Mouse (Mus musculus) heart, embryonic 16.5 days (tissue): ENCODE results near the gene H2-Ab1. TPM values are rescaled to one million over a fixed set of nuclear protein-coding genes. Genes with fewer than 3 reads are reported as not detected.

Source experiments
- ATAC-seq: fragments of 200-750 bp; cut with Nextera tagmentation; replicated peaks from 2 replicates; pipeline ENCODE4 v1.8.0; 2017; ENCODE audit warnings: moderate number of reproducible peaks; ENCODE audit not compliant: insufficient read depth, low FRiP score; ENCODE audit errors: extremely low read depth
- H3K27ac ChIP-seq: fragments of 300-500 bp; sonication (generic); 2 replicates; pipeline ENCODE4 v1.5.1; 2014; ENCODE audit warnings: mild to moderate bottlenecking, low read length, control low read depth, moderate library complexity
- H3K27me3 ChIP-seq: fragments of 300-500 bp; sonication (generic); 2 replicates; pipeline ENCODE4 v1.6.1; 2014; ENCODE audit warnings: low read length, mixed read lengths; ENCODE audit not compliant: control insufficient read depth, insufficient read depth
- H3K36me3 ChIP-seq: fragments of 300-500 bp; sonication (generic); 2 replicates; pipeline ENCODE4 v1.6.1; 2014; ENCODE audit not compliant: control insufficient read depth, insufficient read depth
- H3K4me1 ChIP-seq: fragments of 300-500 bp; sonication (generic); 2 replicates; pipeline ENCODE4 v1.6.1; 2014; ENCODE audit warnings: low read length, mixed read lengths; ENCODE audit not compliant: control insufficient read depth, insufficient read depth
- H3K4me2 ChIP-seq: fragments of 300-500 bp; sonication (generic); 2 replicates; pipeline ENCODE4 v1.6.1; 2014; ENCODE audit warnings: low read depth, mild to moderate bottlenecking, control low read depth, low read length
- H3K4me3 ChIP-seq: fragments of 300-500 bp; sonication (generic); 2 replicates; pipeline ENCODE4 v1.5.1; 2014; ENCODE audit warnings: mild to moderate bottlenecking, control low read depth, low read length
- H3K9ac ChIP-seq: fragments of 300-500 bp; sonication (generic); 2 replicates; pipeline ENCODE4 v1.6.1; 2014; ENCODE audit warnings: low read length, control low read depth
- H3K9me3 ChIP-seq: fragments of 300-500 bp; sonication (generic); replicated peaks from 2 replicates; pipeline ENCODE4 v1.6.1; 2016; ENCODE audit warnings: low read length; ENCODE audit not compliant: control insufficient read depth
- WGBS: fragments of 180-500 bp; shearing (Covaris S2); extraction: QIAGEN DNeasy Blood & Tissue Kit; methylation state at CpG from one replicate; pipeline ENCODE4 v1.1.7; 2014; 5-methylcytosine and 5-hydroxymethylcytosine counted together
- polyA plus RNA-seq: library from polyadenylated mRNA; unstranded; fragments of >200 nt; fragmentation: Nextera tagmentation; extraction: Ambion mirVana; gene quantifications from 2 replicates; pipeline ENCODE4 v1.2.1, GENCODE M21; 2015

The H2-Ab1 gene
- polyA plus RNA-seq, 1 experiment from 2014 or later, result 172 TPM

GRCm38 (mm10) chr17:34301670-34302190, 44.2 kb downstream of the H2-Ab1 start:
- no peak overlapping the region for H3K9ac ChIP-seq
- no peaks in the 10 kb centered on the region for H3K36me3 ChIP-seq
- 86% methylated on average over 4 of the region's 4 CpGs for whole genome bisulfite sequencing
- no peaks in the 10 kb centered on the region for H3K27me3 ChIP-seq
- H3K9me3 ChIP-seq, result no peaks in the 10 kb centered on the region
- H3K4me3 ChIP-seq, result no peak overlapping the region
- no peak overlapping the region for H3K27ac ChIP-seq
- no peaks in the 10 kb centered on the region for H3K4me1 ChIP-seq
- ATAC-seq, result no peak
- no peak overlapping the region for H3K4me2 ChIP-seq

DNA sequence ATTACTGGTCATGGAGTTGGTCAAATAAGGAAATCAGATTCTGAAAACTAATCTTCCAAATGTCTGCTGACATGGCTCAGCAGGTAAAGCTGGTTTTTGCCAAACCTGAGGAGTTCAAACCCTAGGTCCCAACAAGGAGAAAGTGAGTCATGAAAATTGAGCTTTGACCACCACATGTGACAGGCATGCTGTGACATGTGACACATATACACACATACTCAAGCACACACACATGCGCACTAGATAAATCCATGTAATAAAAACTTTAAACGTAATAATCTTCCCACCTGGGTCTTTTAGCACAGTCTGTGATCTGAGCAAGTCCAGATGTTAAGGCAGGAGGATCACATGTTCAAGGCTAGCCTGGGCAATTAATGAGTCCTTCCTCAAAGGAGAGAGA, 46.3 kb downstream of the H2-Ab1 start:
- Histone ChIP-seq H3K27ac (no peak overlapping the region), H3K27me3 (no peaks in the 10 kb centered on the region), H3K9me3 (no peaks in the 10 kb centered on the region), H3K36me3 (no peaks in the 10 kb centered on the region), H3K4me1 (no peaks in the 10 kb centered on the region), H3K4me2 (no peak overlapping the region), H3K9ac (no peak overlapping the region), H3K4me3 (no peak overlapping the region)
- 77% methylated on average over 2 of the region's 2 CpGs for WGBS
- no peak for ATAC-seq

DNA sequence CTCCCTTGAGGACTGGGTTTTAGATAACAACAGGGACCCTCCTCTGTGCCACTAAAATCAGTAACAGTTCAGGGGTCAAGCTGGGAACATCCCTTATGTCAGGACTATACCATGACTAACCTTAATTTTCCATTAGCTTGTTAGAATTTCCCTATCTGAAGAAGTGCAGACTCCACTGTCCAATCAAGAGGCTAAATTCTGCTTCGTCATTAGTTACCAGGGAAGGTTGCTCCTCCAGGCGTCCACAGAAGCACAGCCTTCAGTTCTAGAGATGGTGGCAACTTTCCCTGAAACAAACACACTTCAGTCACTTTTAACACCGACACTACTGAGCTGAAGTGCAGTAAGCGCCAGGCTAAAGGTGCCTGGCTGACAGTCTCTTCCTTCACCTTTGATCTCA, 47.3 kb downstream of the H2-Ab1 start:
- no peak overlapping the region for H3K9ac ChIP-seq
- H3K4me1 ChIP-seq, result no peaks in the 10 kb centered on the region
- H3K27ac ChIP-seq, result no peak overlapping the region
- H3K36me3 ChIP-seq, result no peaks in the 10 kb centered on the region
- 22% methylated on average over 4 of the region's 4 CpGs for WGBS
- H3K4me2 ChIP-seq, result no peak overlapping the region
- H3K27me3 ChIP-seq, result no peaks in the 10 kb centered on the region
- H3K9me3 ChIP-seq, result no peaks in the 10 kb centered on the region
- ATAC-seq, result peak; percentile 38; the same call in 1 of the 2 replicates
- no peak overlapping the region for H3K4me3 ChIP-seq

- Histone ChIP-seq H3K4me1 (no peaks in the 10 kb centered on the region), H3K9ac (no peak within 1 kb of the TSS), H3K27me3 (no peaks in the 10 kb centered on the region), H3K4me2 (no peak within 1 kb of the TSS), H3K9me3 (no peaks in the 10 kb centered on the region), H3K27ac (no peak within 1 kb of the TSS), H3K36me3 (no peaks in the 10 kb centered on the region), H3K4me3 (no peak within 1 kb of the TSS)
- peak; percentile 77 for ATAC-seq
Observed at GRCm38 (mm10) chr17:34305380-34306030, 48.0 kb downstream of the H2-Ab1 start, which contains the start of gene H2-Eb1. Gene H2-Eb1 (plus strand): TSS chr17:34305867.

- no peaks in the 10 kb centered on the region for H3K36me3 ChIP-seq
- no peak overlapping the region for H3K4me3 ChIP-seq
- no peak for ATAC-seq
- H3K27me3 ChIP-seq, result no peaks in the 10 kb centered on the region
- no peak overlapping the region for H3K27ac ChIP-seq
- no peak overlapping the region for H3K4me2 ChIP-seq
- H3K9ac ChIP-seq, result no peak overlapping the region
- no peaks in the 10 kb centered on the region for H3K4me1 ChIP-seq
- WGBS, result 69% methylated on average over 2 of the region's 2 CpGs
- H3K9me3 ChIP-seq, result no peaks in the 10 kb centered on the region
Observed at GRCm38 (mm10) chr17:34306407-34306806, 48.9 kb downstream of the H2-Ab1 start.

DNA sequence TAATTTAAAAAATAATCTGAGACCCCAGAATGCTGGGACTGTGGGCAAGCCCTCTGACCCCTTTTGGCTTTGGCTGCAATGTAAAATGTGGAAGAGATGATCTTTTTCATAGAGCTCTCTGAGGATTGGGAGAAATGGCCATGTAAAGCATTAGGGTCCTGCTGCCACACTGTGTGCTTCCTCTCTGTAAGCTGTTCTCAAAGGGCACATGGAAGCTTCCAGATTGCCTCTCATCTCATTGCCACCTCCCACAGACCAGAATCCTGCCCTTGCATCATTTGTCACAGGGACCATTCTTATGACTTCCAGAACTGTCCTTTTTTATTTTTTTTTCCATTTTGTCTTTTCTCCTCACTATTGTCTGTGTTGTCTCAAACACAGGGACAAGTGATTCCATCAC, 49.7 kb downstream of the H2-Ab1 start:
- Histone ChIP-seq H3K9me3 (no peaks in the 10 kb centered on the region), H3K36me3 (no peaks in the 10 kb centered on the region), H3K4me1 (no peaks in the 10 kb centered on the region), H3K4me3 (no peak overlapping the region), H3K27me3 (no peaks in the 10 kb centered on the region), H3K9ac (no peak overlapping the region), H3K4me2 (no peak overlapping the region), H3K27ac (no peak overlapping the region)
- no peak for ATAC-seq

DNA sequence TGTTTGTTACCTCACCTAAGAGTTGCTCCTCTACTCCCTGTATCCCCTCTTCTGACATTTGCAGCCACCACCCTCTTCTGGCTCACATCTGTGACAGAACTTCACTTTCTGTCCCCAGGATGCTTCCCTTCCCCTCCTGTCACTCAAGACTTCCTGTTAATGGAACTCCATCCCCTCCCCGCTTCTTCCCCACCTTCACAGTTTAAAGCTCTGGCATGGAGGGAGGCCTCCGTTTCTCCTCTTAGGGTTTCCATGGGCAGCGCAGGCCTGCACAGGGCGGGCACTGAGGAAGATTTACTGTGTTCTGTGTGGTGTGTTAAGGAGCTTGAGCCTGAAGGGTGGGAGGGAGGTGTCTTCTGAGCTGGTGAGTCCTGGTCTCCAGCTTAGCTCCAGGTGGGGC, 50.7 kb downstream of the H2-Ab1 start:
- H3K27me3 ChIP-seq, result no peaks in the 10 kb centered on the region
- ATAC-seq, result no peak
- no peak overlapping the region for H3K9ac ChIP-seq
- 80% methylated on average over 4 of the region's 4 CpGs for WGBS
- no peak overlapping the region for H3K4me3 ChIP-seq
- H3K9me3 ChIP-seq, result no peaks in the 10 kb centered on the region
- H3K36me3 ChIP-seq, result no peaks in the 10 kb centered on the region
- no peak overlapping the region for H3K27ac ChIP-seq
- no peak overlapping the region for H3K4me2 ChIP-seq
- H3K4me1 ChIP-seq, result no peaks in the 10 kb centered on the region

GRCm38 (mm10) chr17:34309225-34309624, 51.7 kb downstream of the H2-Ab1 start:
- no peaks in the 10 kb centered on the region for H3K4me1 ChIP-seq
- no peaks in the 10 kb centered on the region for H3K27me3 ChIP-seq
- H3K27ac ChIP-seq, result peak overlapping the region; percentile 58; the same call in 1 of the 2 replicates
- no peaks in the 10 kb centered on the region for H3K9me3 ChIP-seq
- WGBS, result 31% methylated on average over 10 of the region's 10 CpGs
- peak overlapping the region; percentile 72 for H3K4me2 ChIP-seq
- no peak for ATAC-seq
- H3K36me3 ChIP-seq, result no peaks in the 10 kb centered on the region
- peak overlapping the region; percentile 77 for H3K9ac ChIP-seq
- H3K4me3 ChIP-seq, result peak overlapping the region; percentile 67

DNA sequence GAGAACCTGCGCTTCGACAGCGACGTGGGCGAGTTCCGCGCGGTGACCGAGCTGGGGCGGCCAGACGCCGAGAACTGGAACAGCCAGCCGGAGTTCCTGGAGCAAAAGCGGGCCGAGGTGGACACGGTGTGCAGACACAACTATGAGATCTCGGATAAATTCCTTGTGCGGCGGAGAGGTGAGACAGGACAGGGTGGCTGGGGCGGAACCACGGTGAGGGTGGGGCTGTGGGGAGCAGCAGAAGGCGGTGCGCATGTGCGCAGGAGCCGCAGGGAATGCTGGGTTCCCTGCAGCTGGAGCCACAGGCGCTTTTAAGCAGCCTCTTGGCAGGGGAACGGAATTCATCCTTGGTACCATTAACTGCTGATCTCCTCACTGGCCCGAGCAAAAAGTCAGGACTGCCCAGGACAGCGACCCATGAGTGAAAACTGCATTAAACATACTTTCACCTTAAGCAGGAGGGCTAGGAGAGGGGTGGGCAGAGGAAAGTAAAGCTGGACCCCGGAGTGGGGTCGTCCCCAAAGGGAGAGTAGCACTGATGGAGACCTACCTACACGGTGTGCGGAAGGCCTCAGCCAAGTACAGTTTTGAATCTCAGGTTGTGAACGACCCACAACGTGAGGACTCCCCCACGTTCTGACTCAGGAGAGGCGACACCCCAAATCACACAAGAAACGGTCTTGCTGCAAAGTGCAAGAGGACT, 52.3 kb downstream of the H2-Ab1 start:
- Histone ChIP-seq H3K4me3 (peak overlapping the region; percentile 67), H3K9me3 (no peaks in the 10 kb centered on the region), H3K36me3 (no peaks in the 10 kb centered on the region), H3K4me2 (peak overlapping the region; percentile 72), H3K27ac (peak overlapping the region; percentile 58; the same call in 1 of the 2 replicates), H3K27me3 (no peaks in the 10 kb centered on the region), H3K9ac (peak overlapping the region; percentile 77), H3K4me1 (no peaks in the 10 kb centered on the region)
- WGBS, result 23% methylated on average over 38 of the region's 38 CpGs
- ATAC-seq, result peak; percentile 82
